Mouse (Mus musculus) CH12.LX (cell line): Measurements from ENCODE around the gene Trpm3.

Experiments used
- CTCF ChIP-seq, 2 experiments: IDR thresholded peaks in 1 of 2; conservative IDR thresholded peaks in 1 of 2; 2 replicates each; pipeline ENCODE4 v1.5.1; 2011 to 2012; ENCODE audit warnings: low read depth in 2 of 2, low read length in 2 of 2, improper control_type of control experiment in 1 of 2, inconsistent platforms in 1 of 2, mild to moderate bottlenecking in 1 of 2, moderate library complexity in 1 of 2
- EP300 ChIP-seq: IDR thresholded peaks from 2 replicates; pipeline ENCODE4 v1.6.1; 2011; ENCODE audit warnings: low read length, improper control_type of control experiment
- ETS1 ChIP-seq: conservative IDR thresholded peaks from 2 replicates; pipeline ENCODE4 v1.6.1; 2012; ENCODE audit warnings: low read depth, mild to moderate bottlenecking, inconsistent platforms, low read length, improper control_type of control experiment, moderate library complexity
- JUN ChIP-seq: IDR thresholded peaks from 2 replicates; pipeline ENCODE4 v1.6.1; 2011; ENCODE audit warnings: low read depth, mild to moderate bottlenecking, low read length, improper control_type of control experiment, moderate library complexity; ENCODE audit not compliant: insufficient read depth
- POLR2A ChIP-seq: IDR thresholded peaks from 2 replicates; pipeline ENCODE4 v1.6.1; 2011; ENCODE audit warnings: low read depth, mild to moderate bottlenecking, improper control_type of control experiment, low read length
- TCF12 ChIP-seq: IDR thresholded peaks from 2 replicates; pipeline ENCODE4 v1.6.1; 2014; ENCODE audit warnings: low read depth, mild to moderate bottlenecking, inconsistent platforms, low read length, improper control_type of control experiment
- UBTF ChIP-seq: IDR thresholded peaks from 2 replicates; pipeline ENCODE4 v1.6.1; 2012; ENCODE audit warnings: low read depth, mild to moderate bottlenecking, inconsistent platforms, low read length, improper control_type of control experiment, moderate library complexity
- ZC3H11A ChIP-seq: IDR thresholded peaks from 2 replicates; pipeline ENCODE4 v1.6.1; 2012; ENCODE audit warnings: low read depth, mild to moderate bottlenecking, inconsistent platforms, low read length, improper control_type of control experiment
- ZNF384 ChIP-seq: IDR thresholded peaks from 2 replicates; pipeline ENCODE4 v1.6.1; 2012; ENCODE audit warnings: low read depth, low read length, improper control_type of control experiment, inconsistent platforms

- TF ChIP-seq ETS1 (no peak), UBTF (no peak), POLR2A (no peak), EP300 (no peak), JUN (no peak), TCF12 (no peak), ZC3H11A (no peak), CTCF (conservative IDR thresholded peaks at IDR 0.05 in 1 of 2, IDR thresholded peaks at IDR 0.05 in 1 of 2; ENCODE audit: low read depth in 2 of 2, low read length in 2 of 2) (no peak), ZNF384 (no peak)
Observed at GRCm38 (mm10) chr19:22901892-22902291, 763.0 kb downstream of the Trpm3 start.
